Mouse (Mus musculus) spleen, adult 2 months (tissue): ENCODE measurements around the gene Tmem44.

Experiments used
- CTCF ChIP-seq: fragments of 200-500 bp; IDR thresholded peaks from 2 replicates; pipeline ENCODE4 v1.5.1; 2011; ENCODE audit warnings: mild to moderate bottlenecking, inconsistent platforms; ENCODE audit not compliant: insufficient read depth, insufficient read length, insufficient replicate concordance; ENCODE audit errors: extremely low read depth
- POLR2A ChIP-seq: fragments of 200-500 bp; IDR thresholded peaks from 2 replicates; pipeline ENCODE4 v1.6.1; 2011; ENCODE audit warnings: low read depth, low read length, inconsistent platforms

DNA sequence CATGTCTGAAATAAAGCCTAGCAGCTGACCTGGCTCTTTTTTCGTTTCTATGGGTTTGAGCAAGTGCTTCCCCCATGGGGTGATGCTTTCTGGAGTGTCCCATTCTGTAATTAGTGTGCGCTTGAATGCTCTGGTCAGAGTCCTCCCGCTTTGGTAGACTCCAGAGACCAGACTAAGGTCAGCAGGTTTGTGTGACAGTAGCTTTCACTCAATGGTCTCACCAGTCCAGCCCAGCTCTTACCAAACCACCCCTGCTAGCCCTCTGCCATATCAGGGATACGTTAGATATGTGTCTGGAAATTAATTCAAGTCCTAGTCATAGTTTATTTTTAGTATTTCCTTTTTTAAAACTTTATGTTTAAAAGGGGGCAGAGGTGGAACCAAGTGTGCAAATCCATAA lies 10.0 kb upstream of the Tmem44 start:
- no peak for TF ChIP-seq CTCF
- TF ChIP-seq POLR2A: no peak
